Mouse (Mus musculus) CH12.LX (cell line): ENCODE measurements around the gene Baiap2l1. TPM values are rescaled to one million over a fixed set of nuclear protein-coding genes. Genes with fewer than 3 reads are reported as not detected.

Experiments
- DNase-seq: peaks from one replicate; pipeline ENCODE4 v3.0.0-alpha.2; 2013; ENCODE audit errors: extremely low read depth
- H3K27ac ChIP-seq: 2 replicates; pipeline ENCODE4 v1.5.1; 2012; ENCODE audit warnings: low read depth, mild to moderate bottlenecking, control low read depth, moderate library complexity; ENCODE audit not compliant: insufficient read depth
- H3K27me3 ChIP-seq: replicated peaks from 2 replicates; pipeline ENCODE3; 2012; ENCODE audit warnings: inconsistent platforms
- H3K36me3 ChIP-seq, 2 experiments: replicated peaks in 1 of 2; 2 replicates each; pipeline versions ENCODE3 to v1.6.1; 2012; ENCODE audit warnings: inconsistent platforms in 1 of 2, low read length in 1 of 2, mild to moderate bottlenecking in 1 of 2, mixed read lengths in 1 of 2, moderate library complexity in 1 of 2; ENCODE audit not compliant: control insufficient read depth in 1 of 2, insufficient read depth in 1 of 2
- H3K4me1 ChIP-seq, 2 experiments: 2 replicates each; pipeline ENCODE4 v1.6.1; 2012; ENCODE audit warnings: inconsistent platforms in 1 of 2, moderate library complexity in 1 of 2; ENCODE audit not compliant: insufficient read depth in 2 of 2, control insufficient read depth in 1 of 2
- H3K4me2 ChIP-seq: 2 replicates; pipeline ENCODE4 v1.6.1; 2012; ENCODE audit warnings: low read depth, mild to moderate bottlenecking, control low read depth; ENCODE audit not compliant: poor library complexity, insufficient read depth, severe bottlenecking
- H3K4me3 ChIP-seq, 3 experiments: fragments of 150-350 bp in 1 of 3; sonication (generic) in 1 of 3; replicated peaks in 1 of 3; 2 replicates each; pipeline versions ENCODE3 to v1.5.1; 2011 to 2012; ENCODE audit warnings: low read depth in 2 of 3, low read length in 2 of 3, mild to moderate bottlenecking in 2 of 3, moderate library complexity in 2 of 3, control low read depth in 1 of 3, improper control_type of control experiment in 1 of 3, inconsistent platforms in 1 of 3, mixed read lengths in 1 of 3; ENCODE audit not compliant: poor library complexity in 1 of 3
- H3K79me2 ChIP-seq: replicated peaks from 2 replicates; pipeline ENCODE4 v1.6.1; 2012; ENCODE audit warnings: mild to moderate bottlenecking, moderate library complexity; ENCODE audit not compliant: control insufficient read depth, poor library complexity, insufficient read depth, severe bottlenecking; ENCODE audit errors: extremely low read depth
- H3K9ac ChIP-seq: 2 replicates; pipeline ENCODE4 v1.6.1; 2012; ENCODE audit warnings: low read depth, mild to moderate bottlenecking, control low read depth, moderate library complexity; ENCODE audit not compliant: insufficient read depth
- H3K9me3 ChIP-seq: replicated peaks from 2 replicates; pipeline ENCODE3; 2012; ENCODE audit warnings: low read length, inconsistent platforms, mixed read lengths
- BHLHE40 ChIP-seq: IDR thresholded peaks from 2 replicates; pipeline ENCODE4 v1.6.1; 2011; ENCODE audit warnings: mild to moderate bottlenecking, low read depth, low read length, improper control_type of control experiment
- CHD1 ChIP-seq: IDR thresholded peaks from 2 replicates; pipeline ENCODE4 v1.6.1; 2012; ENCODE audit warnings: low read depth, low read length, improper control_type of control experiment, inconsistent platforms
- CHD2 ChIP-seq: IDR thresholded peaks from 2 replicates; pipeline ENCODE4 v1.6.1; 2011; ENCODE audit warnings: low read length, improper control_type of control experiment
- E2F4 ChIP-seq: IDR thresholded peaks from 2 replicates; pipeline ENCODE4 v1.6.1; 2011; ENCODE audit warnings: low read depth, low read length, improper control_type of control experiment; ENCODE audit not compliant: insufficient replicate concordance
- ETS1 ChIP-seq: conservative IDR thresholded peaks from 2 replicates; pipeline ENCODE4 v1.6.1; 2012; ENCODE audit warnings: low read depth, mild to moderate bottlenecking, inconsistent platforms, low read length, improper control_type of control experiment, moderate library complexity
- GABPA ChIP-seq: IDR thresholded peaks from 2 replicates; pipeline ENCODE4 v1.6.1; 2012; ENCODE audit warnings: low read depth, low read length, improper control_type of control experiment, inconsistent platforms; ENCODE audit not compliant: insufficient replicate concordance
- JUN ChIP-seq: IDR thresholded peaks from 2 replicates; pipeline ENCODE4 v1.6.1; 2011; ENCODE audit warnings: low read depth, mild to moderate bottlenecking, low read length, improper control_type of control experiment, moderate library complexity; ENCODE audit not compliant: insufficient read depth
- MAX ChIP-seq: IDR thresholded peaks from 2 replicates; pipeline ENCODE4 v1.6.1; 2011; ENCODE audit warnings: low read length, improper control_type of control experiment
- MEF2A ChIP-seq: IDR thresholded peaks from 2 replicates; pipeline ENCODE4 v1.6.1; 2014; ENCODE audit warnings: low read depth, mild to moderate bottlenecking, inconsistent platforms, low read length, improper control_type of control experiment, borderline replicate concordance
- MYC ChIP-seq: IDR thresholded peaks from 2 replicates; pipeline ENCODE4 v1.6.1; 2011; ENCODE audit warnings: low read depth, mild to moderate bottlenecking, improper control_type of control experiment, low read length
- POLR2A ChIP-seq: IDR thresholded peaks from 2 replicates; pipeline ENCODE4 v1.6.1; 2011; ENCODE audit warnings: low read depth, mild to moderate bottlenecking, improper control_type of control experiment, low read length
- POLR2AphosphoS2 ChIP-seq: IDR thresholded peaks from 2 replicates; pipeline ENCODE4 v1.6.1; 2011; ENCODE audit warnings: low read depth, low read length, improper control_type of control experiment
- RAD21 ChIP-seq: IDR thresholded peaks from 2 replicates; pipeline ENCODE4 v1.6.1; 2011; ENCODE audit warnings: low read depth, mild to moderate bottlenecking, low read length, improper control_type of control experiment, moderate library complexity
- RCOR1 ChIP-seq: conservative IDR thresholded peaks from 2 replicates; pipeline ENCODE4 v1.6.1; 2012; ENCODE audit warnings: low read depth, mild to moderate bottlenecking, inconsistent platforms, low read length, improper control_type of control experiment
- USF1 ChIP-seq: IDR thresholded peaks from 2 replicates; pipeline ENCODE4 v1.6.1; 2014; ENCODE audit warnings: low read depth, mild to moderate bottlenecking, inconsistent platforms, low read length, improper control_type of control experiment
- dilution Hi-C: fragments of 300-500 bp; cut with MboI; formaldehyde crosslinking; loops from 2 replicates; pipeline ENCODE4 v1.14.3; 2020; ENCODE audit warnings: low sequenced_read_pairs; ENCODE audit not compliant: extremely low pct_unique_long_range_greater_than_20kb, extremely low pct_ligation_motif_present
- in situ Hi-C: fragments of 300-500 bp; cut with MboI; formaldehyde crosslinking; loops from 3 replicates; pipeline ENCODE4 v1.14.3; 2019; ENCODE audit warnings: low sequenced_read_pairs, low pct_ligation_motif_present, low pct_unique_long_range_greater_than_20kb, mixed read lengths
- polyA plus RNA-seq: library from polyadenylated mRNA; unstranded; fragments of >175 nt; gene quantifications from 2 replicates; pipeline ENCODE4 v1.2.1, GENCODE M21; 2012; ENCODE audit warnings: low read depth; ENCODE audit not compliant: insufficient read length
- total RNA-seq, 2 experiments: library from RNA; depleted of rRNA; stranded (reverse); fragments of 300-350 nt in 1 of 2; fragments of >200 nt in 1 of 2; gene quantifications; 2 replicates each; pipeline ENCODE4 v1.2.3; 2012 to 2014

Gene Baiap2l1
- total and polyA plus RNA-seq, 3 experiments = 0.04 to 0.40 (median 0.11) TPM

- no peak for DNase-seq
- Histone ChIP-seq H3K9me3 (no peaks in the 10 kb centered on the region), H3K4me1 (peaks cover 17 to 60% of the 10 kb centered on the region in 2 experiments), H3K79me2 (no peaks in the 10 kb centered on the region), H3K27me3 (no peaks in the 10 kb centered on the region), H3K36me3 (peaks cover 2 to 15% of the 10 kb centered on the region in 2 experiments), H3K9ac (no peak overlapping the region), H3K4me2 (no peak overlapping the region), H3K4me3 (no peak overlapping the region), H3K27ac (no peak overlapping the region)
- TF ChIP-seq CHD2 = no peak
- no peak for TF ChIP-seq GABPA
- TF ChIP-seq E2F4 = no peak
- TF ChIP-seq MAX = no peak
- dilution Hi-C loops = no loop called here
- in situ Hi-C loops = no loop called here
Observed at GRCm38 (mm10) chr5:144279081-144279541, 78.8 kb downstream of the Baiap2l1 start.

- Histone ChIP-seq H3K36me3 (peaks cover 2 to 16% of the 10 kb centered on the region in 2 experiments), H3K27ac (no peak overlapping the region), H3K4me2 (no peak overlapping the region), H3K4me1 (peaks cover 15 to 53% of the 10 kb centered on the region in 2 experiments), H3K4me3 (no peak overlapping the region), H3K27me3 (no peaks in the 10 kb centered on the region), H3K79me2 (no peaks in the 10 kb centered on the region), H3K9ac (no peak overlapping the region), H3K9me3 (no peaks in the 10 kb centered on the region)
- TF ChIP-seq CHD1 (no peak), POLR2AphosphoS2 (no peak), JUN (no peak), ETS1 (no peak), MAX (no peak), BHLHE40 (no peak), MYC (no peak), POLR2A (no peak), MEF2A (no peak), USF1 (no peak), RCOR1 (no peak), E2F4 (no peak), RAD21 (no peak)
- no peak for DNase-seq
- in situ Hi-C loops (no loop called here), dilution Hi-C loops (no loop called here)
Observed at GRCm38 (mm10) chr5:144278374-144278960, 79.4 kb downstream of the Baiap2l1 start.
